10 mouse cellular contexts compared by ENCODE assay signal in genomic region chr19:4589081-4589480, GRCm38 (mm10). TPM values are rescaled to one million over a fixed set of nuclear protein-coding genes. Genes with fewer than 3 reads are reported as not detected.
DNase-seq lines count a peak whose midpoint lies in the region; ATAC-seq and TF ChIP-seq lines count a peak whose summit lies in the region.
"Had no signal": no experiment of that assay in that cellular context is flagged by ENCODE, and none has a peak within 500 bp of the region (broad histone marks: within the 10 kb centered on the region; RNA-seq: fewer than 3 reads in every experiment).

No protein-coding gene starts in this region.

- 71% methylated on average over 1 of the region's 1 CpGs for WGBS in heart, adult 2 months
- WGBS in liver, adult 2 months: 24% methylated on average over 1 of the region's 1 CpGs
- WGBS in liver, embryonic 11.5 days: 61% methylated on average over 1 of the region's 1 CpGs
- WGBS in liver, postnatal 0 days (ENCODE audit: insufficient replicate concordance): 74% methylated on average over 1 of the region's 1 CpGs

- no peak overlapping the region for H3K4me3 ChIP-seq in heart, adult 2 months
- no peak overlapping the region for H3K4me3 ChIP-seq in liver, adult 2 months (ENCODE audit: insufficient read depth, low read depth, low read length)
- no peak overlapping the region for H3K4me3 ChIP-seq in liver, embryonic 11.5 days (ENCODE audit: low read depth, low read length)
- no peak overlapping the region for H3K4me3 ChIP-seq in liver, postnatal 0 days (ENCODE audit: low read depth, low read length)
- H3K4me3 ChIP-seq: myocyte had no signal

- TF ChIP-seq EP300 in heart, adult 2 months (IDR thresholded peaks at IDR 0.05; ENCODE audit: insufficient read depth, low read depth, low read length): no peak
- TF ChIP-seq EP300 in liver, postnatal 0 days (IDR thresholded peaks at IDR 0.05; ENCODE audit: low read depth): no peak

- DNase-seq in heart, adult 2 months: no peak
- DNase-seq in heart, postnatal 25 days (ENCODE audit: low spot score): no peak
- peak; percentile 83 for DNase-seq in liver, adult 2 months (ENCODE audit: extremely low read depth, low read depth, low spot score)
- DNase-seq in liver, embryonic 11.5 days (ENCODE audit: low spot score): no peak
- DNase-seq in MN1 (ENCODE audit: low spot score): peak; percentile 13
- peak; percentile 48 for DNase-seq in liver, postnatal 0 days
- DNase-seq: layer of hippocampus, adult 9-11 months; thymus, postnatal 14 days had no signal

- TF ChIP-seq CTCF in heart, adult 2 months (IDR thresholded peaks at IDR 0.05): peak; percentile 57
- TF ChIP-seq CTCF in liver, adult 2 months (IDR thresholded peaks at IDR 0.05; ENCODE audit: low read depth, low read length): peak; percentile 84
- peak; percentile 65 for TF ChIP-seq CTCF in liver, postnatal 0 days (IDR thresholded peaks at IDR 0.05; ENCODE audit: low read depth)

- no peaks in the 10 kb centered on the region for H3K4me1 ChIP-seq in heart, adult 2 months (ENCODE audit: control insufficient read depth, insufficient read depth, low read length)
- H3K4me1 ChIP-seq in liver, adult 2 months (ENCODE audit: control insufficient read depth, insufficient read depth, low read length): peaks cover 60% of the 10 kb centered on the region
- no peaks in the 10 kb centered on the region for H3K4me1 ChIP-seq in liver, embryonic 11.5 days (replicated peaks; ENCODE audit: control insufficient read depth, insufficient read depth, low read length)
- peaks cover 6% of the 10 kb centered on the region for H3K4me1 ChIP-seq in liver, postnatal 0 days (ENCODE audit: insufficient read depth)

- H3K9ac ChIP-seq in heart, adult 2 months (ENCODE audit: low read depth, low read length): no peak overlapping the region
- H3K9ac ChIP-seq in liver, adult 2 months (ENCODE audit: low read depth, low read length): peak overlapping the region; percentile 40
- no peak overlapping the region for H3K9ac ChIP-seq in liver, embryonic 11.5 days (ENCODE audit: low read depth, low read length)
- no peak overlapping the region; the same call in 1 of the 2 replicates for H3K9ac ChIP-seq in liver, postnatal 0 days (replicated peaks)

- no peaks in the 10 kb centered on the region for H3K27me3 ChIP-seq in heart, adult 2 months (ENCODE audit: control insufficient read depth, insufficient read depth, low read length)
- no peaks in the 10 kb centered on the region for H3K27me3 ChIP-seq in liver, adult 2 months (ENCODE audit: control insufficient read depth, insufficient read depth, low read length)
- 0 out of 2 replicates have a peak, but pooled peaks cover 3% of the 10 kb centered on the region for H3K27me3 ChIP-seq in liver, embryonic 11.5 days (replicated peaks; ENCODE audit: control insufficient read depth, insufficient read depth, low read length)
- H3K27me3 ChIP-seq in liver, postnatal 0 days (ENCODE audit: insufficient read depth, low read length): no peaks in the 10 kb centered on the region

- no peak for ATAC-seq in liver, embryonic 11.5 days (replicated peaks; ENCODE audit: low FRiP score)
- ATAC-seq in liver, postnatal 0 days: peak; percentile 43
- ATAC-seq in inflammation-experienced regulatory T-cells, adult 6 months: no peak

- intact Hi-C loops in heart, adult 2 months (cut with DNase I): no loop called here
- intact Hi-C loops in heart, postnatal 25 days (cut with DNase I): no loop called here

- no peak overlapping the region for H3K4me2 ChIP-seq in liver, embryonic 11.5 days
- no peak overlapping the region for H3K4me2 ChIP-seq in liver, postnatal 0 days (ENCODE audit: low read depth, low read length)

- no peaks in the 10 kb centered on the region for H3K79me2 ChIP-seq in heart, adult 2 months (replicated peaks; ENCODE audit: control insufficient read depth, insufficient read depth, low read length)
- peaks cover 10% of the 10 kb centered on the region; the same call in 1 of the 2 replicates for H3K79me2 ChIP-seq in liver, adult 2 months (ENCODE audit: control insufficient read depth, insufficient read depth, low read length)

- TF ChIP-seq POLR2A in heart, adult 2 months (IDR thresholded peaks at IDR 0.05; ENCODE audit: insufficient read depth, low read depth, low read length): no peak
- no peak for TF ChIP-seq POLR2A in liver, adult 2 months (IDR thresholded peaks at IDR 0.05; ENCODE audit: extremely low read depth, insufficient read depth, low read length)

- H3K9me3 ChIP-seq in liver, embryonic 11.5 days (ENCODE audit: control insufficient read depth, low read length): no peaks in the 10 kb centered on the region
- H3K9me3 ChIP-seq in liver, postnatal 0 days (ENCODE audit: low read length): no peaks in the 10 kb centered on the region

- H3K27ac ChIP-seq in heart, adult 2 months: no peak overlapping the region
- peak overlapping the region; percentile 92 for H3K27ac ChIP-seq in liver, adult 2 months (replicated peaks; ENCODE audit: insufficient read depth, low read depth, low read length)
- no peak overlapping the region for H3K27ac ChIP-seq in liver, embryonic 11.5 days (ENCODE audit: low read depth, low read length)
- peak overlapping the region; percentile 85 for H3K27ac ChIP-seq in liver, postnatal 0 days (ENCODE audit: low read depth)

- H3K36me3 ChIP-seq in heart, adult 2 months (ENCODE audit: control insufficient read depth, insufficient read depth, low read length): no peaks in the 10 kb centered on the region
- H3K36me3 ChIP-seq in liver, adult 2 months (ENCODE audit: control insufficient read depth, insufficient read depth, low read length): no peaks in the 10 kb centered on the region
- no peaks in the 10 kb centered on the region for H3K36me3 ChIP-seq in liver, embryonic 11.5 days (ENCODE audit: control insufficient read depth, insufficient read depth, low read length)
- no peaks in the 10 kb centered on the region for H3K36me3 ChIP-seq in liver, postnatal 0 days (replicated peaks; ENCODE audit: insufficient read depth, low read length)

RNA-seq across cellular contexts. Expression of gene Lrfn4, which starts 26.4 kb away (rescaled TPM):
- 1 to 10 TPM; 7.7 to 9.4 TPM for total RNA-seq in heart, adult 2 months (2021)
- 12.4 and 15.3 TPM in 2 replicates for polyA plus RNA-seq in heart, adult 2 months (2012; rRNA removed)
- total RNA-seq in heart, postnatal 25 days (2021): 10 to 100 TPM in 1 of 2 experiments, 1 to 10 TPM in 1; 9.5 to 10.5 TPM
- 0.13 and 0.18 TPM in 2 replicates for total RNA-seq in liver, adult 2 months (2014; rRNA removed)
- polyA plus RNA-seq in liver, adult 2 months (2012; rRNA removed): 0.27 and 0.35 TPM in 2 replicates
- polyA plus RNA-seq in liver, embryonic 11.5 days (2014; fragmentation: Nextera tagmentation; extraction: Ambion mirVana): 2.2 and 3.3 TPM in 2 replicates
- polyA plus RNA-seq in liver, postnatal 0 days (2015; fragmentation: Nextera tagmentation; extraction: Ambion mirVana): 0.15 and 0.21 TPM in 2 replicates
- under 1 TPM in 1 of 3 experiments, not detected in 2; 0.18 TPM for polyA plus RNA-seq in inflammation-experienced regulatory T-cells, adult 6 months (2017; shearing (Covaris generic))

RNA-seq across cellular contexts. Expression of gene Rce1, which starts 36.4 kb away (rescaled TPM):
- 1 to 10 TPM; 7.1 to 8.7 TPM for total RNA-seq in heart, adult 2 months (2021)
- 35.7 and 37.3 TPM in 2 replicates for polyA plus RNA-seq in heart, adult 2 months (2012; rRNA removed)
- total RNA-seq in heart, postnatal 25 days (2021): 10 to 100 TPM; 10.9 to 11.1 TPM
- 14.8 and 15.7 TPM in 2 replicates for total RNA-seq in liver, adult 2 months (2014; rRNA removed)
- 31.0 and 44.9 TPM in 2 replicates for polyA plus RNA-seq in liver, adult 2 months (2012; rRNA removed)
- polyA plus RNA-seq in liver, embryonic 11.5 days (2014; fragmentation: Nextera tagmentation; extraction: Ambion mirVana): 52.5 and 52.9 TPM in 2 replicates
- 16.6 and 17.3 TPM in 2 replicates for polyA plus RNA-seq in liver, postnatal 0 days (2015; fragmentation: Nextera tagmentation; extraction: Ambion mirVana)
- 10 to 100 TPM; 41.4 to 48.1 (median 42.1) TPM for polyA plus RNA-seq in inflammation-experienced regulatory T-cells, adult 6 months (2017; shearing (Covaris generic))

Comparison
In these comparisons a context has a peak if more than half of its experiments do, and no peak if none do; other contexts are left out.
1. DNase-seq: peak in liver, adult 2 months (single experiment), MN1 (single experiment) and liver, postnatal 0 days (single experiment); none in heart, adult 2 months (0 of 2), heart, postnatal 25 days (single experiment) and liver, embryonic 11.5 days (single experiment).
2. H3K27ac ChIP-seq: peak in liver, adult 2 months (single experiment) and liver, postnatal 0 days (single experiment); none in heart, adult 2 months (single experiment) and liver, embryonic 11.5 days (single experiment).
3. Peak in every context shown above with its lines, with median percentiles within 50 percentile points of each other: CTCF ChIP-seq.